Mouse (Mus musculus) intestine, embryonic 15.5 days (tissue): Measurements from ENCODE around the gene Col25a1. TPM values are rescaled to one million over a fixed set of nuclear protein-coding genes. Genes with fewer than 3 reads are reported as not detected.

Experiments used
- ATAC-seq: fragments of 200-750 bp; cut with Nextera tagmentation; 2 replicates; pipeline ENCODE4 v1.8.0; 2017; ENCODE audit warnings: moderate TSS enrichment, moderate library complexity
- H3K27ac ChIP-seq: fragments of 300-500 bp; sonication (generic); 2 replicates; pipeline ENCODE4 v1.5.1; 2015; ENCODE audit warnings: mild to moderate bottlenecking, inconsistent platforms
- H3K27me3 ChIP-seq: fragments of 300-500 bp; sonication (generic); replicated peaks from 2 replicates; pipeline ENCODE4 v1.6.1; 2015; ENCODE audit warnings: inconsistent platforms
- H3K36me3 ChIP-seq: fragments of 300-500 bp; sonication (generic); 2 replicates; pipeline ENCODE4 v1.6.1; 2015; ENCODE audit warnings: inconsistent platforms
- H3K4me1 ChIP-seq: fragments of 300-500 bp; sonication (generic); replicated peaks from 2 replicates; pipeline ENCODE4 v1.6.1; 2015; ENCODE audit warnings: inconsistent platforms
- H3K4me2 ChIP-seq: fragments of 300-500 bp; sonication (generic); replicated peaks from 2 replicates; pipeline ENCODE4 v1.6.1; 2015; ENCODE audit warnings: mild to moderate bottlenecking, inconsistent platforms
- H3K4me3 ChIP-seq: fragments of 300-500 bp; sonication (generic); replicated peaks from 2 replicates; pipeline ENCODE4 v1.5.1; 2015; ENCODE audit warnings: inconsistent platforms
- H3K9ac ChIP-seq: fragments of 300-500 bp; sonication (generic); 2 replicates; pipeline ENCODE4 v1.6.1; 2015; ENCODE audit warnings: inconsistent platforms
- H3K9me3 ChIP-seq: fragments of 300-500 bp; sonication (generic); 2 replicates; pipeline ENCODE4 v1.6.1; 2016; ENCODE audit warnings: inconsistent platforms
- WGBS: fragments of 180-500 bp; shearing (Covaris S2); methylation state at CpG from one replicate; pipeline ENCODE4 v1.1.7; 2015; 5-methylcytosine and 5-hydroxymethylcytosine counted together
- polyA plus RNA-seq: library from polyadenylated mRNA; unstranded; fragments of >200 nt; fragmentation: Nextera tagmentation; extraction: Ambion mirVana; gene quantifications from 2 replicates; pipeline ENCODE4 v1.2.1, GENCODE M21; 2015

Gene Col25a1
- polyA plus RNA-seq, 1 experiment from 2014 or later: 1.9 TPM

DNA sequence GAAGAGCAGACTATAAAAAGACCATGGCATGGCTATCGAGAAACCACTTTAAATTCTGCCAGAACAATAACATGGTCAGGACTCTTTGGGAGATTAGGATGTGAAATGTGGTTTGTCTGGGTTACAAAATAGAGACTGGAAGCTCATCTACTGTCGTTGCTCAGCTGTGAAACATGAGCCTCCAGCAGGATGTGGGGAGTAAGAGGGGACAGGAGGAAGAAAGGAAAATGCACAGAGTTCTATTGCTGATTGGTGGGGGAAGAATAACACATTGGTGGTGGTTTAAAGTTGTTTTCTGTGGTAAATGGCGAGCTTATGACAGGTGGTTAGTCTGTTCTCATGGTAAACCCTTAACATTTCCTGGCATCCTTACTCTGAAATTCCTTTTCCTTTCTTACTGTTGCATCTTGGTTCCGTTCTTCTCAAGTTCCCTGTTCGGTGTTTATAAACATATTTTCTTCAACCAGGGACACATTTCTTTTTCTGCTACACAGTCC, 87.0 kb downstream of the Col25a1 start:
- 62% methylated on average over 5 of the region's 5 CpGs for WGBS
- no peaks in the 10 kb centered on the region for H3K36me3 ChIP-seq
- H3K27ac ChIP-seq: no peak overlapping the region
- no peaks in the 10 kb centered on the region for H3K27me3 ChIP-seq
- no peaks in the 10 kb centered on the region for H3K9me3 ChIP-seq
- ATAC-seq: no peak
- H3K4me2 ChIP-seq: no peak overlapping the region
- no peaks in the 10 kb centered on the region for H3K4me1 ChIP-seq
- H3K4me3 ChIP-seq: no peak overlapping the region
- no peak overlapping the region for H3K9ac ChIP-seq

DNA sequence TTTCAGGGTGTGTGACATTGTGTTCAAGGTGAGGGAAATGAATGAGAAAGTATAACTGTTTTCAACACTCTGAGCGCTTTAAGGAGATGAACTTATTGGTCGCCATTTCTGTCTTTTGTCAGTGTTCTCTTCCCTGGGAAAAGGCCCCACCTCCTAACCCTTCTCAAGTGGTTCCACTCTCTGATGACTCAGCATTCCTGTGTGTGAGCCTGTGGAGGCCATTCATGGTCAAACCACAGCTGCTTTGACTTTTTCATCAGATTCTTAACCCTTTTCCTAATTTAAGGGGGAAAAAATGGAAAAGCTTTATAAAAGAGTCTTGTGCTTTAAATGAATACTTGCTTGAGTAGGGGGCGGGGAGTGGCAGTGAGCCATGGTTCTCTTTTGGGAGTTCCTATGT, 89.5 kb downstream of the Col25a1 start:
- no peak overlapping the region for H3K27ac ChIP-seq
- H3K9ac ChIP-seq: no peak overlapping the region
- no peaks in the 10 kb centered on the region for H3K9me3 ChIP-seq
- no peaks in the 10 kb centered on the region for H3K4me1 ChIP-seq
- H3K4me2 ChIP-seq: no peak overlapping the region
- no peak overlapping the region for H3K4me3 ChIP-seq
- no peaks in the 10 kb centered on the region for H3K27me3 ChIP-seq
- no peak for ATAC-seq
- 92% methylated on average over 3 of the region's 3 CpGs for WGBS
- no peaks in the 10 kb centered on the region for H3K36me3 ChIP-seq

DNA sequence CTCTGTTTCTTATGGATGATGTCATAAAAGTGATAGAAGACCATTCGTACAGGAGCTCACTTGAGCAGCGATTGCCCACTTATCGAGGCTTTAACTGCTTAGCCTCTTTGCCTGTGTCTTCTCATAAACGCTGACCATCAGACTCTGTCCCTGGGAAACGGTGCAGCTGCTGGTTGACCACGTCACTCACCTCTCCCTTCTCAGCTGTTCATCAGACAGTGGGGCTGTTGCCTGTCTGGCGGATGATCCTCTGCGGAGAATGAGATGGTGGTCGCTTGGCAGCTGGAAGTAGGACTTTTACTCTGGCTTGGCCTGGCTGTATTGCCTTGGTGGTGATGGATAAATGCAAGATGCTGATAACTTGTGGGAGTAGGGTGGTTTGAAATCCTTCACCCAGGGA, 96.9 kb downstream of the Col25a1 start:
- H3K9ac ChIP-seq: no peak overlapping the region
- H3K27ac ChIP-seq: no peak overlapping the region
- no peaks in the 10 kb centered on the region for H3K27me3 ChIP-seq
- no peak overlapping the region for H3K4me2 ChIP-seq
- H3K4me3 ChIP-seq: no peak overlapping the region
- ATAC-seq: no peak
- no peaks in the 10 kb centered on the region for H3K4me1 ChIP-seq
- WGBS: 88% methylated on average over 9 of the region's 9 CpGs
- H3K36me3 ChIP-seq: no peaks in the 10 kb centered on the region
- H3K9me3 ChIP-seq: no peaks in the 10 kb centered on the region

DNA sequence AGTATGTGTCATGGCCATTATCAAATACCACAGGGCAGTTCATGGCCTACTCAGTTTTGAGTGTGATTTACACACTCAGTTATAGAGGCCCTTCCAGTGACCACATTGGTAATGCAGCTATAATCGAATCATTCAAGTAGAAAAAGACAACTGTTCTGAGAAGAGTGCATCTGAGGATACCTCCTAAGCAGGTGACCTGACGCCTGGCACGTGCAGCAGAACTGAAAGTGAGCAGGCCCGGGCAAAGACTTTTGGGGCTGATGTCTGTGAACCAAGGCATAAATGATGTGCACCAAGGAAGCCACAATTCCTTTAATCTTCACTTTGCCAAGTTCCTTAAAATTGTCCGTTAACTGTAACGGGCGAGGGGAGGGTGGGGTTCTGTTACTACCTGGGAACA, 101.6 kb downstream of the Col25a1 start:
- no peak for ATAC-seq
- 90% methylated on average over 7 of the region's 7 CpGs for WGBS
- H3K9ac ChIP-seq: no peak overlapping the region

DNA sequence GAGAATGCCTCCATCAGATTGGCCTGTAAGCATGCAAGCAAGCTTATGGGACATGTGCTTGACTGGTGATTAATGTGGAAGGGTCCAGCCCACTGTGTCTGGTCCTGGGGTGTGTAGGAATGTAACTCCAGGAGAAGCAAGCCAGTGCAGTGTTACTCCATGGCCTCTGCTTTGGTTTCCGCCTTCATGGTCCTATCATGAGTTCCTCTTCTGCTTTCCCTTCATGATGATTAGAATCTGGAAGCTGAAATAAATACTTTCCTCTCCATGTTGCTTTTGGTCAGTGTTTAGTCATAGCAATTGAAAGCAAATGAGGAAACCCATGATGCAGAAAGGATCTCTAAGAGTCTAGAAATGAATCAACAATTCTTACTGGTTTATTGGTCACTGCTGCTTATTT, 103.9 kb downstream of the Col25a1 start:
- H3K27me3 ChIP-seq: no peaks in the 10 kb centered on the region
- no peaks in the 10 kb centered on the region for H3K9me3 ChIP-seq
- no peak overlapping the region for H3K27ac ChIP-seq
- no peaks in the 10 kb centered on the region for H3K4me1 ChIP-seq
- 88% methylated on average over 1 of the region's 1 CpGs for WGBS
- no peak for ATAC-seq
- H3K9ac ChIP-seq: no peak overlapping the region
- H3K4me3 ChIP-seq: no peak overlapping the region
- H3K4me2 ChIP-seq: no peak overlapping the region
- H3K36me3 ChIP-seq: no peaks in the 10 kb centered on the region

More for the DNA sequence above, 101.6 kb downstream of the Col25a1 start:
- H3K36me3 ChIP-seq: no peaks in the 10 kb centered on the region
- H3K4me1 ChIP-seq: no peaks in the 10 kb centered on the region
- no peak overlapping the region for H3K27ac ChIP-seq
- no peaks in the 10 kb centered on the region for H3K27me3 ChIP-seq
- no peaks in the 10 kb centered on the region for H3K9me3 ChIP-seq
- H3K4me2 ChIP-seq: no peak overlapping the region
- H3K4me3 ChIP-seq: no peak overlapping the region

DNA sequence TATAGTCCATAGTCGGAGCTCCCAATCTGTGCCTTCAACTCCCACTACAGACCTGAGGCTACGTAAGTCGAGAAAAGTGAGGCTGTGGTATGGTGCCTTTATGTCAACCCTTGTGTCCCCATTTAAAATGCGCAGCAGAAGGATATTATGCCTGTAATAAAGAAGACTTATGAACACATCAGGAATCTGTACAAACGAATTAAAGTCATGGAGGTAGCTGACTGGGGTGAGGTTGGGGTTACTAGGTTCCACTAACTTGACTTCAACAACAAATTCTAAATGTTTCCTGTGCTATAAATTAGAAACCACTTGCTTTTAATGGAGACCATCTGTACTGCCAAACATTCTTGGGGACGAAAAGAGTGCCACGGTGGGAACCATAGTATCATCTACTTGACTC, 104.8 kb downstream of the Col25a1 start:
- 79% methylated on average over 7 of the region's 7 CpGs for WGBS
- H3K9ac ChIP-seq: no peak overlapping the region
- no peak overlapping the region for H3K4me2 ChIP-seq
- no peak overlapping the region for H3K27ac ChIP-seq
- no peaks in the 10 kb centered on the region for H3K9me3 ChIP-seq
- H3K4me1 ChIP-seq: no peaks in the 10 kb centered on the region
- no peaks in the 10 kb centered on the region for H3K36me3 ChIP-seq
- no peaks in the 10 kb centered on the region for H3K27me3 ChIP-seq
- ATAC-seq: no peak
- H3K4me3 ChIP-seq: no peak overlapping the region

DNA sequence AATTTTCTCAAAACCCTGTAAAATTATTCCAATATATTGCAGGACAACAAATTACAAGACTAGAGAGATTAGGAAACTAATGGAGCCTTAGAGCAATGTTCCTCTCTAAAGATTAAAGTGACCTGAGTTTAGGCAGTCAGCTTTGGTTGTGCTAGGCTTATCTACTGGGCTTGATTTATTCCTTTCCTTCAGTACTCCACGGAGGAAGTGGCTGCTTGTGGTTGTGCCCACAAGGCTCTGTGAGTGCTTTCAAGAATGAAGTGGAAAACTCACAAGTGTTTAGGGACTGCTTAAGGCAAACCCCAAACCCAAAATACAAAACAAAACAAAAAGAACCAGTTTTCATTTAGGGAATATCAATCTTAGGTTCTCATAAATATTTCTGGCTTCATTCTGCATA, 106.6 kb downstream of the Col25a1 start:
- ATAC-seq: no peak
- 29% methylated on average over 1 of the region's 1 CpGs for WGBS
- no peak overlapping the region for H3K4me2 ChIP-seq

DNA sequence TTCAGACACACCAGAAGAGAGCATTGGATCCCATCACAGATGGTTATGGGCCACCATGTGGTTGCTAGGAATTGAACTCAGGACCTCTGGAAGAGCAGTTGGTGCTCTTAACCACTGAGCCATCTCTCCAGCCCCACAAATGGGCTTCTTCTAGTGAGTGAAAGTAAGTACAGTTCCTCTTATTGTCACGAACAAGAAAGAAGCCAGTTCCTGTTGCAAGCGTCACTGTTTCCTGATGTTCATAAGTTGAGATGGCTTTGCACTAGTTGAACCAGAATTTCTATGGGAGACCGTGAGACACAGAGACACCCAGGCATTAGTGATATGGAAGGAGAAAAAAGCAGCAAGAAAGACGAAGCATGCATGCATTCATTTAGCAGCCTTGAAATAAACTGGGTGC, 110.6 kb downstream of the Col25a1 start:
- Histone ChIP-seq H3K9me3 (no peaks in the 10 kb centered on the region), H3K36me3 (no peaks in the 10 kb centered on the region), H3K27me3 (no peaks in the 10 kb centered on the region), H3K4me1 (no peaks in the 10 kb centered on the region), H3K9ac (no peak overlapping the region), H3K27ac (no peak overlapping the region), H3K4me2 (no peak overlapping the region), H3K4me3 (no peak overlapping the region)
- WGBS: 87% methylated on average over 4 of the region's 4 CpGs
- no peak for ATAC-seq

More for the DNA sequence above, 106.6 kb downstream of the Col25a1 start:
- Histone ChIP-seq H3K27me3 (no peaks in the 10 kb centered on the region), H3K27ac (no peak overlapping the region), H3K9ac (no peak overlapping the region), H3K4me3 (no peak overlapping the region), H3K4me1 (no peaks in the 10 kb centered on the region), H3K9me3 (no peaks in the 10 kb centered on the region), H3K36me3 (no peaks in the 10 kb centered on the region)

DNA sequence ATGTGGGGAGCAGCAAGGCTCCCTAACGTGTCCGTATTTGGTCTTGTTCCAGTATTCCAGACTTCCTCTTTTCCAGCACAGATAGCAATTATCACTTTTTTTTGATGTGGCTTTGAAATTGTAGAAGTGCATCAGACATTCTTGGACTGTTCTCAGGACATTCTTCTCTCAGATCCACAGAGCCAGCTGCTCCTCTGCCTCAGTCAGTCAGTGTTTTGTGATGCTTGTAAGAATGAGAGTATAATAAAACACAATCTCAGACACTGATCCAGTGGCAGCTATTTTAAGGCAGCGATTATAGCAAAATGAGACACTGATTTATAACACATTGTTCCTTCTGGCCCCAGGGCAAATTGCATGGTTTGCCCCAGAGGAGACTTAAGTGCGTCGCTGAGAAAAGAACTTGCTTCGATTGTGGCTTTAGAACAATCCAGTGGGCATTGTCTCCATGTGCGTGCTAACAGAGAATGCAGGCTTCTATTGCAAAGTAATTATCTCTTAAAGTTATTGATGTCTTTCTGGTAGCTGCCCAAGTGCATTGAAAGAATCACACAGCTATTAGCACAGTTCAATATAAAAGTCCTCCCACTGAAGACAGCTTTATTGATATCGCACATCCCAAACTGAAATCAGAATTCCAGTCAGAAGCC, 111.5 kb downstream of the Col25a1 start:
- Histone ChIP-seq H3K4me3 (no peak overlapping the region), H3K9me3 (no peaks in the 10 kb centered on the region), H3K4me2 (no peak overlapping the region), H3K27ac (no peak overlapping the region), H3K36me3 (no peaks in the 10 kb centered on the region), H3K4me1 (no peaks in the 10 kb centered on the region), H3K9ac (no peak overlapping the region), H3K27me3 (no peaks in the 10 kb centered on the region)
- WGBS: 72% methylated on average over 8 of the region's 8 CpGs
- ATAC-seq: no peak

DNA sequence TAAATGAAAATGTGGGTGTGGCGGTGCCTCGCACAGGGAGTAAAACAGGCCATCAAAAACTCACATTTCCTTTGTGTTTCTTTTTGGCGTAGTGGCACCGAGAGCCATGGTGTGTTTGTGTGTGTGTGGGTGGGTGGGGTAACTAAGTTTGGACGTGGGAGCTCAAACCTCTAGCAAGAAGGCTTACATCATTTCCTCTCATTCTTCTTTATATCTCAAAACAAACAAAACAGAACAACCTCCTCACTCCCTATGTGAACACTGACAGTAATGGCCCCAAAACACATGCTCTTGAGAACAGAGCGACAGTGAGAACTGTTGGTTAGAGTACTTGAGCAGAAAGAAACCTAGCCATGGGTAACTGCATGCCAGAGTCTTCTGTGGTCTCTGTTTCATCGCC, 121.1 kb downstream of the Col25a1 start:
- H3K27ac ChIP-seq: no peak overlapping the region
- H3K4me1 ChIP-seq: no peaks in the 10 kb centered on the region
- WGBS: 67% methylated on average over 7 of the region's 7 CpGs
- H3K27me3 ChIP-seq: no peaks in the 10 kb centered on the region
- no peaks in the 10 kb centered on the region for H3K9me3 ChIP-seq
- no peak overlapping the region for H3K4me2 ChIP-seq
- no peak overlapping the region for H3K9ac ChIP-seq
- H3K4me3 ChIP-seq: no peak overlapping the region
- no peaks in the 10 kb centered on the region for H3K36me3 ChIP-seq
- ATAC-seq: no peak

DNA sequence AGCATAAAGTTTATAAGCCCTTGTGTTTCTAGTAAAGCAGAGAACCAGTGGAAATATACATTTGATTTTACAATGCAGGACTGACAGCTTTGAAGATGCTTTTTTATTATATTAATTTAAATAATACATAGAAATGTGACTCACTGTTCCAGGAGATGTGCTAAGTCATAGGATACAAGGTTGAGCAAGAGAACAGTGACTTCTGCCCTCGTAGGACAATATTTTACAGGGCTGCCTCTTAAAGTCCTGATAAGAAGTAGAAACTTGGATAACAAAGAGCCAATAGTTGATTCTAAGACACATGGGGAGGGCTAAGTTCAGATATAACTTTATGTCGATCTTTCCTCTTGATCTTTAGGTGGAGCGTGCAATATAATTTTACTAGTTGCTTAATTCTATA, 124.8 kb downstream of the Col25a1 start:
- WGBS: 67% methylated on average over 3 of the region's 3 CpGs
- Histone ChIP-seq H3K4me2 (no peak overlapping the region), H3K9me3 (no peaks in the 10 kb centered on the region), H3K36me3 (no peaks in the 10 kb centered on the region), H3K27me3 (no peaks in the 10 kb centered on the region), H3K27ac (no peak overlapping the region), H3K4me3 (no peak overlapping the region), H3K4me1 (no peaks in the 10 kb centered on the region), H3K9ac (no peak overlapping the region)
- ATAC-seq: peak; percentile 95

DNA sequence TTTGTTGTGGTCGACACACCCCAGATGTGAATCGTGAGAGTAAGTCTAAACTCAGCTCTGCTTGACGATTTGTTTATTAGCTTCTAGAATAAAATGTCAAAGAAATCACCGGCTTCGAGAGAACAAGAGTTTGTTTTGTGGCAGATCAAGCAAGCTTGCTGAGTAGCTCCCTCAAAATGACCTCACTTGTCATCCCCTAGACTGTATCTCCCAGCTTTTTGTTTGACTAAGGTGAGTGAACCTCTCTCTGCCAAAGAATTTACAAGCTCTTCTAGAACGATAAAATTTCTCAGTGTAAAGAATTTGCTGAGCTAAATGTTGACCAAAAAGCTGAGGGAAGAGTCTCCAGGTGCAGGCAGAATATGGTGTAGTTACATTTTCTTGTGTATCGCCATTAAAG, 125.3 kb downstream of the Col25a1 start:
- Histone ChIP-seq H3K9me3 (no peaks in the 10 kb centered on the region), H3K4me3 (no peak overlapping the region), H3K27me3 (no peaks in the 10 kb centered on the region), H3K36me3 (no peaks in the 10 kb centered on the region), H3K4me1 (no peaks in the 10 kb centered on the region), H3K9ac (no peak overlapping the region), H3K27ac (no peak overlapping the region), H3K4me2 (no peak overlapping the region)
- 40% methylated on average over 7 of the region's 7 CpGs for WGBS
- peak; percentile 75 for ATAC-seq

DNA sequence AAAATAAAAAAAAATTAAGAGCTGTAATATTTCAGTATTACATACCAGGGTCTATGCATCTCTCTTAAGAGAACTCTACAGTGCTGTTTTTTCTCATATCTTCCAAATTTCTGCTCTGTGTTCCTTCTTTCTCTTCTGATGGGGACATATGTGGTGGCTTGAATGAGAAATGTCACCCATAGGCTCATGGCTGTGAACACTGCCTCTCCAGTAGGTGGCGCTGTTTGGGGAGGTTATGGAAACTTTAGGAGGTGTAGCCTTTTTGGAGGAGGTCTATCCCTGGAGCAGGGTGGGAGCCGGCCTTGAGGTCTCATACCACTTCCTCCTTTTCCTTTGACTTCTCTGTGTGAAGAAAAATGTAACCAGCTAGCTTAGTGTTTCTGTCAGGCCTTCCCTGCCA, 128.4 kb downstream of the Col25a1 start:
- H3K9me3 ChIP-seq: no peaks in the 10 kb centered on the region
- WGBS: 94% methylated on average over 2 of the region's 2 CpGs
- no peaks in the 10 kb centered on the region for H3K4me1 ChIP-seq
- H3K36me3 ChIP-seq: no peaks in the 10 kb centered on the region
- no peak overlapping the region for H3K4me2 ChIP-seq
- H3K4me3 ChIP-seq: no peak overlapping the region
- no peak overlapping the region for H3K27ac ChIP-seq
- H3K27me3 ChIP-seq: no peaks in the 10 kb centered on the region
- ATAC-seq: no peak
- H3K9ac ChIP-seq: no peak overlapping the region
